In the genomic region with DNA sequence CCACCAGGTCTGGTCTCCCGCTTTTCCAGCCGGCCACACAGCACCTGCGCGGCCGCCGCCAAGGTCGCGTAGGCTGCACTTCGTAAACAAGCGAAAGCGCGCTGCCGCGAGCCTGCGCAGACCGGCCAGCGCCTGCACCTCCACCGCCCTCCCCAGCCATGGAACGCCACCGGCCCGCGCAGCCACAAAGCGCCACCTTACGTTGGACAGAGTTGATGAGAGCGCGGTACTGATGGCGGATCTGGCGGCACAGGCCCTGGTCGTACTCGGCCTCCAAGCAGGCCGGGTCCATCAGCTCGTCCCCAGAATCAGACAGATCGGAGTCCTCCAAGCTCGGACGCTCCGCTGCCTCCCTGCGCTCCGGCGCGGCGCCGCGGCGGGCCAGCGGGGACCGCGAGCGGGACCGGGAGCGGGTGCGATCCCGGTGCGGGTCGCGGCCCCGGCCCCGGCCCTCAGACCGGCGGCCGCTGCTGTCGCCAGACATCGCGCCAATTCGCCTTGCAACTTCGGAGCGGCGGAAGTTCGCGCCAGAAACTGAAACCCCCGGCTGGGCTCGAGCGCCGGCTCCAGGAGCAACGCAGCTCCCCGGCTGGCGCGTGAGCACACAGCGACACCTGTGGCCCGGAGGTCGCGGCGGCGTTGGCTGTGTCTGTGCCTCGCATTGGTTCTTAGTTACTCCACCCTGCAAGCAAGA, we compare ENCODE assay signal across 8 mouse cellular contexts. TPM values are rescaled to one million over a fixed set of nuclear protein-coding genes. Genes with fewer than 3 reads are reported as not detected.
DNase-seq lines count a peak whose midpoint lies in the region; ATAC-seq lines count a peak whose summit lies in the region.

No protein-coding gene starts in this region.

- peak; percentile 84 for DNase-seq in adipocyte (ENCODE audit: low spot score)
- DNase-seq in embryo, embryonic 10 days (ENCODE audit: low spot score), result peak; percentile 97
- DNase-seq in gastrocnemius, postnatal 10 days, result peak; percentile 93
- DNase-seq in induced T-regulatory cell, adult 2 months (ENCODE audit: low read depth), result peak; percentile 94
- peak; percentile 67 to 92 for DNase-seq in left cerebral cortex, adult 9 months (ENCODE audit: low spot score in 2 of 2)
- peak; percentile 93 for DNase-seq in right cerebral cortex, postnatal 14 days
- peak; percentile 86 to 92 for DNase-seq in urinary bladder, postnatal 36 days (ENCODE audit: low spot score in 2 of 2)

- peak; percentile 91 for ATAC-seq in megakaryocyte progenitor cell, adult 5-6 weeks (replicated peaks; ENCODE audit: poor library complexity)

RNA-seq across cellular contexts. Expression of gene Nsmce4a, which starts 26.0 kb away (rescaled TPM):
- total RNA-seq in gastrocnemius, postnatal 10 days (2021), result 10 to 100 TPM; 36.7 to 39.1 TPM
- total RNA-seq in megakaryocyte progenitor cell, adult 5-6 weeks (2015), result 225 and 235 TPM in 2 replicates
- total RNA-seq in megakaryocyte progenitor cell, adult 5-6 weeks (2017), result 150 and 207 TPM in 2 replicates

RNA-seq across cellular contexts. Expression of gene Ate1, which starts 26.8 kb away (rescaled TPM):
- total RNA-seq in gastrocnemius, postnatal 10 days (2021), result 10 to 100 TPM; 27.2 to 31.6 TPM
- 18.9 and 24.4 TPM in 2 replicates for total RNA-seq in megakaryocyte progenitor cell, adult 5-6 weeks (2015)
- total RNA-seq in megakaryocyte progenitor cell, adult 5-6 weeks (2017), result 44.8 and 65.8 TPM in 2 replicates

RNA-seq across cellular contexts. Expression of gene Tacc2, which starts 30.3 kb away (rescaled TPM):
- 100 to 1,000 TPM; 187 to 199 TPM for total RNA-seq in gastrocnemius, postnatal 10 days (2021)
- total RNA-seq in megakaryocyte progenitor cell, adult 5-6 weeks (2015), result 7.4 and 10.5 TPM in 2 replicates
- total RNA-seq in megakaryocyte progenitor cell, adult 5-6 weeks (2017), result 2.2 and 6.9 TPM in 2 replicates

Comparison
In these comparisons a context has a peak if more than half of its experiments do, and no peak if none do; other contexts are left out.
1. Peak in every context shown above with its lines: DNase-seq and ATAC-seq.
2. RNA of gene Tacc2, which starts 30.3 kb away (total RNA-seq): 187 to 199 TPM in gastrocnemius, postnatal 10 days; 2.2 to 10.5 TPM in megakaryocyte progenitor cell, adult 5-6 weeks; every median in the first group is over 10 times any median in the second.